Mouse (Mus musculus) MN1 (cell line): ENCODE measurements around the gene Tnfrsf8.
"Not testable (repeated sequence)": the region's sequence is repeated elsewhere in the genome, so short reads cannot be mapped to it uniquely, and the experiment has no call there.

Experiments
- DNase-seq: peaks from one replicate; pipeline ENCODE4 v3.0.0-alpha.2; 2016; ENCODE audit warnings: low spot score

Gene Tnfrsf8

GRCm38 (mm10) chr4:145314836-145315467 is at the start of gene Tnfrsf8:
Gene Tnfrsf8, minus strand, starts transcription at chr4:145315164.
- no peak for DNase-seq

GRCm38 (mm10) chr4:145361635-145362034 is 46.7 kb upstream of the Tnfrsf8 start:
- DNase-seq = not testable (repeated sequence)

GRCm38 (mm10) chr4:145361065-145361464 is 46.1 kb upstream of the Tnfrsf8 start:
- DNase-seq = no peak

GRCm38 (mm10) chr4:145360567-145360966 is 45.6 kb upstream of the Tnfrsf8 start:
- DNase-seq = no peak

- DNase-seq = no peak
Measured at GRCm38 (mm10) chr4:145356234-145356633, 41.3 kb upstream of the Tnfrsf8 start.

- no peak for DNase-seq
Measured at GRCm38 (mm10) chr4:145353855-145354254, 38.9 kb upstream of the Tnfrsf8 start.

GRCm38 (mm10) chr4:145344948-145345347 is 30.0 kb upstream of the Tnfrsf8 start:
- DNase-seq = no peak

- no peak for DNase-seq
Measured at GRCm38 (mm10) chr4:145341879-145342809, 27.2 kb upstream of the Tnfrsf8 start.

- no peak for DNase-seq
Measured at GRCm38 (mm10) chr4:145337906-145338858, 23.2 kb upstream of the Tnfrsf8 start.

- no peak for DNase-seq
Measured at GRCm38 (mm10) chr4:145336587-145336986, 21.6 kb upstream of the Tnfrsf8 start.

- DNase-seq = no peak
Measured at GRCm38 (mm10) chr4:145336019-145336418, 21.1 kb upstream of the Tnfrsf8 start.

- no peak for DNase-seq
Measured at GRCm38 (mm10) chr4:145323631-145324030, 8.7 kb upstream of the Tnfrsf8 start.

- DNase-seq = no peak
Measured at GRCm38 (mm10) chr4:145322995-145323627, 8.1 kb upstream of the Tnfrsf8 start.

- DNase-seq = no peak
Measured at GRCm38 (mm10) chr4:145322211-145322610, 7.2 kb upstream of the Tnfrsf8 start.

- no peak for DNase-seq
Measured at GRCm38 (mm10) chr4:145320624-145321023, 5.7 kb upstream of the Tnfrsf8 start.

GRCm38 (mm10) chr4:145319274-145320226 is 4.6 kb upstream of the Tnfrsf8 start:
- no peak for DNase-seq

GRCm38 (mm10) chr4:145316708-145317107 is 1.7 kb upstream of the Tnfrsf8 start:
- DNase-seq = no peak

- DNase-seq = no peak
Measured at GRCm38 (mm10) chr4:145313966-145314365, 998 bp downstream of the Tnfrsf8 start.

- no peak for DNase-seq
Measured at GRCm38 (mm10) chr4:145313256-145313655, 1.7 kb downstream of the Tnfrsf8 start.

GRCm38 (mm10) chr4:145312530-145312929 is 2.4 kb downstream of the Tnfrsf8 start:
- DNase-seq = no peak
